Mouse (Mus musculus) cerebellum, adult 11 months (tissue): ENCODE results near the gene Cep164.
"Not testable (repeated sequence)": the region's sequence is repeated elsewhere in the genome, so short reads cannot be mapped to it uniquely, and the experiment has no call there.

Source experiments
- DNase-seq: peaks from one replicate; pipeline ENCODE4 v3.0.0; 2022

The Cep164 gene

GRCm38 (mm10) chr9:45783249-45784069 is 45.0 kb downstream of the Cep164 start:
- DNase-seq, result no peak

GRCm38 (mm10) chr9:45779201-45779600 is 49.3 kb downstream of the Cep164 start:
- DNase-seq, result no peak

- not testable (repeated sequence) for DNase-seq
These were observed 52.3 kb downstream of the Cep164 start for GRCm38 (mm10) chr9:45776176-45776575.

GRCm38 (mm10) chr9:45774088-45774487 is 54.4 kb downstream of the Cep164 start:
- no peak for DNase-seq

GRCm38 (mm10) chr9:45769596-45769995 is 58.9 kb downstream of the Cep164 start:
- no peak for DNase-seq

GRCm38 (mm10) chr9:45768421-45768820 is 60.1 kb downstream of the Cep164 start:
- DNase-seq, result no peak

GRCm38 (mm10) chr9:45767155-45767554 is 61.3 kb downstream of the Cep164 start:
- DNase-seq, result no peak

- no peak for DNase-seq
These were observed 62.3 kb downstream of the Cep164 start for GRCm38 (mm10) chr9:45766195-45766594.

GRCm38 (mm10) chr9:45754452-45755091 is 73.9 kb downstream of the Cep164 start:
- peak; percentile 73 for DNase-seq

- DNase-seq, result no peak
These were observed 78.6 kb downstream of the Cep164 start for GRCm38 (mm10) chr9:45749917-45750316.

- no peak for DNase-seq
These were observed 83.0 kb downstream of the Cep164 start for GRCm38 (mm10) chr9:45745451-45745850.

GRCm38 (mm10) chr9:45740584-45740980 is 87.9 kb downstream of the Cep164 start:
- peak; percentile 41 for DNase-seq

- peak; percentile 37 for DNase-seq
These were observed 88.5 kb downstream of the Cep164 start for GRCm38 (mm10) chr9:45739702-45740583.

- no peak for DNase-seq
These were observed 89.3 kb downstream of the Cep164 start for GRCm38 (mm10) chr9:45739001-45739701.

- DNase-seq, result no peak
These were observed 95.2 kb downstream of the Cep164 start for GRCm38 (mm10) chr9:45733246-45733645.

- peak; percentile 39 for DNase-seq
These were observed 96.6 kb downstream of the Cep164 start for GRCm38 (mm10) chr9:45731851-45732250.

- DNase-seq, result no peak
These were observed 108.5 kb downstream of the Cep164 start for GRCm38 (mm10) chr9:45719997-45720396.
